Mouse (Mus musculus): ENCODE results near the gene Olfr1412. TPM values are rescaled to one million over a fixed set of nuclear protein-coding genes. Genes with fewer than 3 reads are reported as not detected.

Olfr1412 gene
- polyA plus RNA-seq, 1 experiment from 2014 or later: not detected

GRCm38 (mm10) chr1:92640393-92640792 is 54.8 kb downstream of the Olfr1412 start:
- Histone ChIP-seq H3K9ac (ENCODE audit: low read depth, low read length) (no peak overlapping the region), H3K27ac (ENCODE audit: low read depth, low read length) (no peak overlapping the region), H3K4me1 (replicated peaks; ENCODE audit: control insufficient read depth, insufficient read depth, low read length) (no peaks in the 10 kb centered on the region), H3K4me3 (ENCODE audit: low read depth, low read length) (no peak overlapping the region), H3K36me3 (ENCODE audit: control insufficient read depth, insufficient read depth) (peaks cover 29% of the 10 kb centered on the region), H3K27me3 (replicated peaks; ENCODE audit: control insufficient read depth, insufficient read depth, low read length) (no peaks in the 10 kb centered on the region), H3K4me2 (replicated peaks; ENCODE audit: low read depth) (peak overlapping the region; percentile 88), H3K9me3 (ENCODE audit: control insufficient read depth) (no peaks in the 10 kb centered on the region)
- ATAC-seq: no peak
- no peak for TF ChIP-seq CTCF (IDR thresholded peaks at IDR 0.05; ENCODE audit: low read depth)
- 82% methylated on average over 6 of the region's 6 CpGs for WGBS

Other genes with a start within 250 kb of the Olfr1412 start
- gene Ndufa10, start 111.9 kb upstream of the Olfr1412 start, polyA plus RNA-seq (2015; fragmentation: Nextera tagmentation; extraction: Ambion mirVana): 250 and 280 TPM in 2 replicates
- gene Olfr1416, start 100.7 kb upstream of the Olfr1412 start, polyA plus RNA-seq (2015; fragmentation: Nextera tagmentation; extraction: Ambion mirVana): not detected in 2 replicates
- gene Olfr1415, start 89.7 kb upstream of the Olfr1412 start, polyA plus RNA-seq (2015; fragmentation: Nextera tagmentation; extraction: Ambion mirVana): not detected in 2 replicates
- gene Olfr1414, start 67.1 kb upstream of the Olfr1412 start, polyA plus RNA-seq (2015; fragmentation: Nextera tagmentation; extraction: Ambion mirVana): not detected in 2 replicates
- not detected in 2 replicates for gene Olfr1413, start 14.5 kb upstream of the Olfr1412 start, polyA plus RNA-seq (2015; fragmentation: Nextera tagmentation; extraction: Ambion mirVana)
- gene Olfr1411, start 8.6 kb downstream of the Olfr1412 start, polyA plus RNA-seq (2015; fragmentation: Nextera tagmentation; extraction: Ambion mirVana): not detected in 2 replicates
- not detected in 2 replicates for gene Olfr1410, start 20.0 kb downstream of the Olfr1412 start, polyA plus RNA-seq (2015; fragmentation: Nextera tagmentation; extraction: Ambion mirVana)
- not detected in 2 replicates for gene Olfr12, start 32.0 kb downstream of the Olfr1412 start, polyA plus RNA-seq (2015; fragmentation: Nextera tagmentation; extraction: Ambion mirVana)
- 415 and 419 TPM in 2 replicates for gene Cops9, start 56.2 kb downstream of the Olfr1412 start, polyA plus RNA-seq (2015; fragmentation: Nextera tagmentation; extraction: Ambion mirVana)
- gene Otos, start 63.1 kb downstream of the Olfr1412 start, polyA plus RNA-seq (2015; fragmentation: Nextera tagmentation; extraction: Ambion mirVana): not detected in 2 replicates
- 8.1 and 8.5 TPM in 2 replicates for gene Gpc1, start 245.9 kb downstream of the Olfr1412 start, polyA plus RNA-seq (2015; fragmentation: Nextera tagmentation; extraction: Ambion mirVana)

Data from intestine, postnatal 0 days (tissue).